In genomic region chr12:91384281-91385017, GRCm38 (mm10) we compare ENCODE assay signal across 8 mouse cellular contexts. TPM values are rescaled to one million over a fixed set of nuclear protein-coding genes. Genes with fewer than 3 reads are reported as not detected.
DNase-seq lines count a peak whose midpoint lies in the region; ATAC-seq and TF ChIP-seq lines count a peak whose summit lies in the region.

Gene Cep128, minus strand, starts transcription at chr12:91384409.
Gene Tshr, plus strand, starts transcription at chr12:91384563.

- H3K4me2 ChIP-seq in lung, postnatal 0 days (replicated peaks; ENCODE audit: low read depth, low read length), result peak within 1 kb of the TSS; percentile 94

- no peak within 1 kb of the TSS; the same call in none of the 2 replicates for H3K9ac ChIP-seq in lung, postnatal 0 days (replicated peaks; ENCODE audit: low read depth)

- no peaks in the 10 kb centered on the region for H3K9me3 ChIP-seq in hindbrain, embryonic 10.5 days
- H3K9me3 ChIP-seq in lung, postnatal 0 days (ENCODE audit: low read length), result no peaks in the 10 kb centered on the region

- H3K4me1 ChIP-seq in hindbrain, embryonic 10.5 days (replicated peaks), result peaks cover 16% of the 10 kb centered on the region
- peaks cover 4% of the 10 kb centered on the region; the same call in 1 of the 2 replicates for H3K4me1 ChIP-seq in lung, postnatal 0 days (ENCODE audit: insufficient read depth, low read depth, low read length)

- no peak for TF ChIP-seq EP300 in lung, postnatal 0 days (IDR thresholded peaks at IDR 0.05)

- 0 out of 2 replicates have a peak, but pooled peaks have one; percentile 3 for TF ChIP-seq CTCF in lung, postnatal 0 days (IDR thresholded peaks at IDR 0.05)

- no peaks in the 10 kb centered on the region for H3K27me3 ChIP-seq in hindbrain, embryonic 10.5 days (ENCODE audit: insufficient read depth, poor library complexity, severe bottlenecking)
- H3K27me3 ChIP-seq in lung, postnatal 0 days (replicated peaks; ENCODE audit: insufficient read depth, low read length), result no peaks in the 10 kb centered on the region

- ATAC-seq in frontal cortex, adult (ENCODE audit: low TSS enrichment), result peak; percentile 100
- ATAC-seq in lung, postnatal 0 days, result peak; percentile 100

- H3K36me3 ChIP-seq in hindbrain, embryonic 10.5 days, result no peaks in the 10 kb centered on the region
- no peaks in the 10 kb centered on the region for H3K36me3 ChIP-seq in lung, postnatal 0 days (ENCODE audit: insufficient read depth, low read length)

- H3K4me3 ChIP-seq in hindbrain, embryonic 10.5 days, result peak within 1 kb of the TSS; percentile 79
- peak within 1 kb of the TSS; percentile 59 for H3K4me3 ChIP-seq in lung, postnatal 0 days (ENCODE audit: low read depth, low read length)

- H3K27ac ChIP-seq in hindbrain, embryonic 10.5 days, result peak within 1 kb of the TSS; percentile 82
- no peak within 1 kb of the TSS for H3K27ac ChIP-seq in lung, postnatal 0 days (ENCODE audit: low read length)

- peak; percentile 90 for DNase-seq in MN1 (ENCODE audit: low spot score)
- DNase-seq in cerebellum, adult 9-10 months, result peak; percentile 95
- peak; percentile 96 for DNase-seq in hindbrain, embryonic 10.5 days (ENCODE audit: low spot score)
- peak; percentile 95 for DNase-seq in layer of hippocampus, adult 9-11 months
- DNase-seq in lung, postnatal 0 days (ENCODE audit: low spot score), result peak; percentile 99
- DNase-seq in ovary, postnatal 14 days (ENCODE audit: low spot score), result peak; percentile 69
- DNase-seq in thymus, postnatal 14 days, result peak; percentile 93

- WGBS in hindbrain, embryonic 10.5 days, result 2% methylated on average over 27 of the region's 27 CpGs
- 1% methylated on average over 27 of the region's 27 CpGs for WGBS in lung, postnatal 0 days

RNA-seq across cellular contexts. Expression of gene Cep128, which starts in this region (rescaled TPM):
- 9.0 and 10.4 TPM in 2 replicates for polyA plus RNA-seq in hindbrain, embryonic 10.5 days (2016; fragmentation: Nextera tagmentation; extraction: Ambion mirVana)
- polyA plus RNA-seq in lung, postnatal 0 days (2015; fragmentation: Nextera tagmentation; extraction: Ambion mirVana), result 2.4 TPM in 2 replicates

RNA-seq across cellular contexts. Expression of gene Tshr, which starts in this region (rescaled TPM):
- polyA plus RNA-seq in hindbrain, embryonic 10.5 days (2016; fragmentation: Nextera tagmentation; extraction: Ambion mirVana), result 0.27 TPM in 1 of 2 replicates, not detected in the other
- polyA plus RNA-seq in lung, postnatal 0 days (2015; fragmentation: Nextera tagmentation; extraction: Ambion mirVana), result 0.12 and 0.17 TPM in 2 replicates
